Mouse (Mus musculus) embryonic facial prominence, embryonic 13.5 days (tissue): Measurements from ENCODE around the gene Tex14. TPM values are rescaled to one million over a fixed set of nuclear protein-coding genes. Genes with fewer than 3 reads are reported as not detected.

ENCODE experiments used
- ATAC-seq: fragments of 200-750 bp; cut with Nextera tagmentation; 2 replicates; pipeline ENCODE4 v1.8.0; 2017; ENCODE audit warnings: low read depth; ENCODE audit not compliant: insufficient number of reproducible peaks, insufficient read depth, low FRiP score, low TSS enrichment
- H3K27ac ChIP-seq: fragments of 300-500 bp; sonication (generic); 2 replicates; pipeline ENCODE4 v1.5.1; 2015; ENCODE audit warnings: moderate library complexity, mild to moderate bottlenecking, inconsistent platforms
- H3K27me3 ChIP-seq: fragments of 300-500 bp; sonication (generic); 2 replicates; pipeline ENCODE4 v1.6.1; 2015; ENCODE audit warnings: mild to moderate bottlenecking, inconsistent platforms
- H3K36me3 ChIP-seq: fragments of 300-500 bp; sonication (generic); 2 replicates; pipeline ENCODE4 v1.6.1; 2015; ENCODE audit warnings: mild to moderate bottlenecking, inconsistent platforms
- H3K4me1 ChIP-seq: fragments of 300-500 bp; sonication (generic); 2 replicates; pipeline ENCODE4 v1.6.1; 2015; ENCODE audit warnings: inconsistent platforms
- H3K4me2 ChIP-seq: fragments of 300-500 bp; sonication (generic); 2 replicates; pipeline ENCODE4 v1.6.1; 2015; ENCODE audit warnings: moderate library complexity, mild to moderate bottlenecking, inconsistent platforms
- H3K4me3 ChIP-seq: fragments of 300-500 bp; sonication (generic); 2 replicates; pipeline ENCODE4 v1.5.1; 2015; ENCODE audit warnings: mild to moderate bottlenecking, inconsistent platforms
- H3K9ac ChIP-seq: fragments of 300-500 bp; sonication (generic); 2 replicates; pipeline ENCODE4 v1.6.1; 2015; ENCODE audit warnings: mild to moderate bottlenecking, inconsistent platforms
- H3K9me3 ChIP-seq: fragments of 300-500 bp; sonication (generic); 2 replicates; pipeline ENCODE4 v1.6.1; 2016; ENCODE audit warnings: inconsistent platforms
- WGBS: fragments of 180-500 bp; shearing (Covaris S2); methylation state at CpG from one replicate; pipeline ENCODE4 v1.1.7; 2015; ENCODE audit warnings: mixed read lengths; 5-methylcytosine and 5-hydroxymethylcytosine counted together
- polyA plus RNA-seq: library from polyadenylated mRNA; unstranded; fragments of >200 nt; fragmentation: Nextera tagmentation; extraction: Ambion mirVana; gene quantifications from 2 replicates; pipeline ENCODE4 v1.2.1, GENCODE M21; 2015

The Tex14 gene
- polyA plus RNA-seq, 1 experiment from 2014 or later = 0.04 TPM

GRCm38 (mm10) chr11:87555106-87555703 is 150.3 kb downstream of the Tex14 start:
- H3K27me3 ChIP-seq = no peaks in the 10 kb centered on the region
- no peaks in the 10 kb centered on the region for H3K36me3 ChIP-seq
- H3K27ac ChIP-seq = no peak overlapping the region
- H3K9ac ChIP-seq = no peak overlapping the region
- no peak overlapping the region for H3K4me3 ChIP-seq
- ATAC-seq = no peak
- WGBS = 30% methylated on average over 2 of the region's 2 CpGs
- no peaks in the 10 kb centered on the region for H3K9me3 ChIP-seq
- H3K4me2 ChIP-seq = no peak overlapping the region
- no peaks in the 10 kb centered on the region; the same call in 1 of the 2 replicates for H3K4me1 ChIP-seq

GRCm38 (mm10) chr11:87561208-87561607 is 156.3 kb downstream of the Tex14 start:
- Histone ChIP-seq H3K27me3 (no peaks in the 10 kb centered on the region), H3K4me1 (no peaks in the 10 kb centered on the region), H3K4me3 (no peak overlapping the region), H3K36me3 (no peaks in the 10 kb centered on the region), H3K27ac (no peak overlapping the region), H3K4me2 (no peak overlapping the region), H3K9ac (no peak overlapping the region), H3K9me3 (no peaks in the 10 kb centered on the region)
- 74% methylated on average over 6 of the region's 6 CpGs for WGBS
- ATAC-seq = no peak

GRCm38 (mm10) chr11:87566501-87566900 is 161.6 kb downstream of the Tex14 start, which contains the start of gene Gm11492:
Gene Gm11492, plus strand, starts transcription at chr11:87566653.
- Histone ChIP-seq H3K27me3 (no peaks in the 10 kb centered on the region), H3K27ac (no peak within 1 kb of the TSS), H3K4me1 (peaks cover 8% of the 10 kb centered on the region; the same call in 1 of the 2 replicates), H3K36me3 (no peaks in the 10 kb centered on the region), H3K4me2 (no peak within 1 kb of the TSS), H3K9me3 (no peaks in the 10 kb centered on the region), H3K9ac (no peak within 1 kb of the TSS), H3K4me3 (no peak within 1 kb of the TSS)
- ATAC-seq = no peak
- WGBS = 81% methylated on average over 3 of the region's 3 CpGs

- 73% methylated on average over 7 of the region's 7 CpGs for WGBS
- peaks cover 13% of the 10 kb centered on the region; the same call in 1 of the 2 replicates for H3K4me1 ChIP-seq
- no peak within 1 kb of the TSS for H3K4me3 ChIP-seq
- H3K27me3 ChIP-seq = no peaks in the 10 kb centered on the region
- H3K36me3 ChIP-seq = no peaks in the 10 kb centered on the region
- H3K4me2 ChIP-seq = no peak within 1 kb of the TSS
- H3K9ac ChIP-seq = no peak within 1 kb of the TSS
- H3K27ac ChIP-seq = no peak within 1 kb of the TSS
- ATAC-seq = no peak
- H3K9me3 ChIP-seq = no peaks in the 10 kb centered on the region
Observed at GRCm38 (mm10) chr11:87568255-87568953, 163.5 kb downstream of the Tex14 start, which contains the start of gene Sept4. Gene Sept4, plus strand, starts transcription at chr11:87568903.

- Histone ChIP-seq H3K4me2 (no peak overlapping the region), H3K9me3 (no peaks in the 10 kb centered on the region), H3K27ac (0 out of 2 replicates have a peak overlapping the region, but pooled peaks have one; percentile 12), H3K4me3 (no peak overlapping the region), H3K36me3 (no peaks in the 10 kb centered on the region), H3K9ac (no peak overlapping the region), H3K4me1 (peaks cover 13% of the 10 kb centered on the region; the same call in 1 of the 2 replicates), H3K27me3 (no peaks in the 10 kb centered on the region)
- WGBS = 58% methylated on average over 5 of the region's 5 CpGs
- ATAC-seq = no peak
Observed at GRCm38 (mm10) chr11:87570743-87571142, 165.9 kb downstream of the Tex14 start.

GRCm38 (mm10) chr11:87571361-87571950 is 166.6 kb downstream of the Tex14 start:
- 85% methylated on average over 1 of the region's 1 CpGs for WGBS
- Histone ChIP-seq H3K4me2 (no peak overlapping the region), H3K36me3 (no peaks in the 10 kb centered on the region), H3K9me3 (no peaks in the 10 kb centered on the region), H3K27me3 (no peaks in the 10 kb centered on the region), H3K4me1 (peaks cover 13% of the 10 kb centered on the region; the same call in 1 of the 2 replicates), H3K27ac (0 out of 2 replicates have a peak overlapping the region, but pooled peaks have one; percentile 28), H3K4me3 (no peak overlapping the region), H3K9ac (no peak overlapping the region)
- no peak for ATAC-seq

- no peak overlapping the region for H3K9ac ChIP-seq
- peaks cover 11% of the 10 kb centered on the region for H3K27me3 ChIP-seq
- no peaks in the 10 kb centered on the region for H3K36me3 ChIP-seq
- H3K27ac ChIP-seq = no peak overlapping the region
- no peak for ATAC-seq
- no peak overlapping the region for H3K4me3 ChIP-seq
- 77% methylated on average over 7 of the region's 7 CpGs for WGBS
- no peaks in the 10 kb centered on the region for H3K9me3 ChIP-seq
- H3K4me2 ChIP-seq = no peak overlapping the region
- H3K4me1 ChIP-seq = peaks cover 29% of the 10 kb centered on the region
Observed at GRCm38 (mm10) chr11:87573751-87574150, 168.9 kb downstream of the Tex14 start.

GRCm38 (mm10) chr11:87574520-87575180 is 169.8 kb downstream of the Tex14 start:
- no peak overlapping the region for H3K27ac ChIP-seq

GRCm38 (mm10) chr11:87577601-87578248 is 172.9 kb downstream of the Tex14 start:
- Histone ChIP-seq H3K4me1 (peaks cover 18% of the 10 kb centered on the region), H3K9me3 (no peaks in the 10 kb centered on the region), H3K4me3 (peak overlapping the region; percentile 56), H3K36me3 (no peaks in the 10 kb centered on the region), H3K27me3 (peaks cover 16% of the 10 kb centered on the region), H3K9ac (peak overlapping the region; percentile 71), H3K4me2 (peak overlapping the region; percentile 95), H3K27ac (no peak overlapping the region)
- ATAC-seq = no peak
- 13% methylated on average over 6 of the region's 6 CpGs for WGBS

More at GRCm38 (mm10) chr11:87574520-87575180, 169.8 kb downstream of the Tex14 start:
- 61% methylated on average over 21 of the region's 21 CpGs for WGBS
- ATAC-seq = no peak
- Histone ChIP-seq H3K4me1 (peaks cover 31% of the 10 kb centered on the region), H3K4me2 (no peak overlapping the region), H3K9ac (no peak overlapping the region), H3K4me3 (no peak overlapping the region), H3K27me3 (peaks cover 14% of the 10 kb centered on the region), H3K36me3 (no peaks in the 10 kb centered on the region), H3K9me3 (no peaks in the 10 kb centered on the region)

GRCm38 (mm10) chr11:87578249-87578962 is 173.5 kb downstream of the Tex14 start:
- 0 out of 2 replicates have a peak, but pooled peaks have one; percentile 60 for ATAC-seq
- Histone ChIP-seq H3K4me3 (peak overlapping the region; percentile 56), H3K9me3 (no peaks in the 10 kb centered on the region), H3K27ac (0 out of 2 replicates have a peak overlapping the region, but pooled peaks have one; percentile 16), H3K4me2 (peak overlapping the region; percentile 95), H3K4me1 (peaks cover 18% of the 10 kb centered on the region), H3K27me3 (peaks cover 16% of the 10 kb centered on the region), H3K9ac (peak overlapping the region; percentile 71), H3K36me3 (no peaks in the 10 kb centered on the region)
- under 1% methylated on average over 40 of the region's 40 CpGs for WGBS
